In genomic region chr6:39146041-39146440, GRCm38 (mm10) we compare ENCODE assay signal across 8 mouse cellular contexts. TPM values are rescaled to one million over a fixed set of nuclear protein-coding genes. Genes with fewer than 3 reads are reported as not detected.
DNase-seq lines count a peak whose midpoint lies in the region; ATAC-seq and TF ChIP-seq lines count a peak whose summit lies in the region.
"Had no signal": no experiment of that assay in that cellular context is flagged by ENCODE, and none has a peak within 500 bp of the region (broad histone marks: within the 10 kb centered on the region; RNA-seq: fewer than 3 reads in every experiment).

No protein-coding gene starts in this region.

- H3K4me2 ChIP-seq in hindbrain, postnatal 0 days (ENCODE audit: low read depth, low read length) = no peak overlapping the region
- no peak overlapping the region for H3K4me2 ChIP-seq in hindbrain, embryonic 12.5 days (replicated peaks)
- H3K4me2 ChIP-seq in lung, postnatal 0 days (replicated peaks; ENCODE audit: low read depth, low read length) = no peak overlapping the region

- H3K9ac ChIP-seq in hindbrain, postnatal 0 days (replicated peaks; ENCODE audit: low read length) = no peak overlapping the region
- no peak overlapping the region for H3K9ac ChIP-seq in hindbrain, embryonic 12.5 days
- no peak overlapping the region for H3K9ac ChIP-seq in lung, postnatal 0 days (replicated peaks; ENCODE audit: low read depth)

- H3K27ac ChIP-seq in hindbrain, postnatal 0 days = no peak overlapping the region
- no peak overlapping the region for H3K27ac ChIP-seq in hindbrain, embryonic 12.5 days
- no peak overlapping the region for H3K27ac ChIP-seq in lung, postnatal 0 days (ENCODE audit: low read length)

- no peak for TF ChIP-seq EP300 in lung, postnatal 0 days (IDR thresholded peaks at IDR 0.05)

- H3K27me3 ChIP-seq in hindbrain, postnatal 0 days (ENCODE audit: insufficient read depth, low read length) = no peaks in the 10 kb centered on the region
- no peaks in the 10 kb centered on the region for H3K27me3 ChIP-seq in hindbrain, embryonic 12.5 days
- H3K27me3 ChIP-seq in lung, postnatal 0 days (replicated peaks; ENCODE audit: insufficient read depth, low read length) = no peaks in the 10 kb centered on the region

- peak; percentile 63 for TF ChIP-seq CTCF in hindbrain, postnatal 0 days (IDR thresholded peaks at IDR 0.05; ENCODE audit: low read depth)
- TF ChIP-seq CTCF in lung, postnatal 0 days (IDR thresholded peaks at IDR 0.05) = peak; percentile 57

- 0 out of 2 replicates have a peak, but pooled peaks have one; percentile 24 for ATAC-seq in hindbrain, postnatal 0 days
- no peak for ATAC-seq in hindbrain, embryonic 12.5 days (ENCODE audit: low FRiP score)
- ATAC-seq in lung, postnatal 0 days = no peak

- peak; percentile 57 for DNase-seq in hindbrain, postnatal 0 days (ENCODE audit: low spot score)
- peak; percentile 39 for DNase-seq in lung, postnatal 0 days (ENCODE audit: low spot score)
- no peak for DNase-seq in lung, postnatal 14 days
- peak; percentile 51 for DNase-seq in R1 (ENCODE audit: low read depth, low spot score)
- DNase-seq in lung, postnatal 36 days = peak; percentile 26
- no peak for DNase-seq in right cerebral cortex, adult 18-20 months
- DNase-seq: heart, postnatal 4 days had no signal

- peaks cover 25% of the 10 kb centered on the region for H3K36me3 ChIP-seq in hindbrain, postnatal 0 days (ENCODE audit: insufficient read depth, low read length)
- H3K36me3 ChIP-seq in hindbrain, embryonic 12.5 days = peaks cover 58% of the 10 kb centered on the region
- H3K36me3 ChIP-seq in lung, postnatal 0 days (ENCODE audit: insufficient read depth, low read length) = peaks cover 49% of the 10 kb centered on the region

- no peak overlapping the region for H3K4me3 ChIP-seq in hindbrain, postnatal 0 days (ENCODE audit: low read length)
- H3K4me3 ChIP-seq in hindbrain, embryonic 12.5 days = no peak overlapping the region
- H3K4me3 ChIP-seq in lung, postnatal 0 days (ENCODE audit: low read depth, low read length) = no peak overlapping the region

- H3K9me3 ChIP-seq in hindbrain, postnatal 0 days (ENCODE audit: low read length) = no peaks in the 10 kb centered on the region
- H3K9me3 ChIP-seq in hindbrain, embryonic 12.5 days (replicated peaks) = no peaks in the 10 kb centered on the region
- H3K9me3 ChIP-seq in lung, postnatal 0 days (ENCODE audit: low read length) = no peaks in the 10 kb centered on the region

- WGBS in hindbrain, postnatal 0 days = 51% methylated on average over 6 of the region's 6 CpGs
- 51% methylated on average over 6 of the region's 6 CpGs for WGBS in hindbrain, embryonic 12.5 days
- 53% methylated on average over 6 of the region's 6 CpGs for WGBS in lung, postnatal 0 days

- H3K4me1 ChIP-seq in hindbrain, postnatal 0 days (ENCODE audit: insufficient read depth, low read length) = no peaks in the 10 kb centered on the region
- H3K4me1 ChIP-seq in hindbrain, embryonic 12.5 days = no peaks in the 10 kb centered on the region
- no peaks in the 10 kb centered on the region for H3K4me1 ChIP-seq in lung, postnatal 0 days (ENCODE audit: insufficient read depth, low read depth, low read length)

RNA-seq across cellular contexts. Expression of gene Parp12, which starts 27.9 kb away (rescaled TPM):
- 8.7 and 11.5 TPM in 2 replicates for total RNA-seq in hindbrain, postnatal 0 days (2014; rRNA removed)
- 3.5 and 4.6 TPM in 2 replicates for polyA plus RNA-seq in hindbrain, postnatal 0 days (2015; fragmentation: Nextera tagmentation; extraction: Ambion mirVana)
- polyA plus RNA-seq in hindbrain, embryonic 12.5 days (2016; fragmentation: Nextera tagmentation; extraction: Ambion mirVana) = 4.7 and 5.2 TPM in 2 replicates
- 13.6 and 13.7 TPM in 2 replicates for polyA plus RNA-seq in lung, postnatal 0 days (2015; fragmentation: Nextera tagmentation; extraction: Ambion mirVana)

Comparison
In these comparisons a context has a peak if more than half of its experiments do, and no peak if none do; other contexts are left out.
1. DNase-seq: peak in hindbrain, postnatal 0 days (single experiment), lung, postnatal 0 days (single experiment), R1 (single experiment) and lung, postnatal 36 days (single experiment); none in lung, postnatal 14 days (single experiment) and right cerebral cortex, adult 18-20 months (single experiment).